Mouse (Mus musculus) megakaryocyte, embryonic 14.5 days (primary cell): ENCODE data around the gene Bbc3.

Experiments
- FLI1 ChIP-seq: IDR thresholded peaks from 2 replicates; pipeline ENCODE4 v1.6.1; 2012; ENCODE audit warnings: low read length, inconsistent platforms, mixed read lengths
- GATA1 ChIP-seq: IDR thresholded peaks from 3 replicates; pipeline ENCODE4 v1.6.1; 2012; ENCODE audit warnings: mixed read lengths, low read length, inconsistent platforms, borderline replicate concordance

- TF ChIP-seq GATA1 (no peak), FLI1 (no peak)
Observed at GRCm38 (mm10) chr7:16285450-16286025, 22.7 kb upstream of the Bbc3 start.
